Mouse (Mus musculus): ENCODE data around the gene Ptk7.
A peak's percentile ranks its signal among the peaks of the same experiment; 100 is the strongest.

DNA sequence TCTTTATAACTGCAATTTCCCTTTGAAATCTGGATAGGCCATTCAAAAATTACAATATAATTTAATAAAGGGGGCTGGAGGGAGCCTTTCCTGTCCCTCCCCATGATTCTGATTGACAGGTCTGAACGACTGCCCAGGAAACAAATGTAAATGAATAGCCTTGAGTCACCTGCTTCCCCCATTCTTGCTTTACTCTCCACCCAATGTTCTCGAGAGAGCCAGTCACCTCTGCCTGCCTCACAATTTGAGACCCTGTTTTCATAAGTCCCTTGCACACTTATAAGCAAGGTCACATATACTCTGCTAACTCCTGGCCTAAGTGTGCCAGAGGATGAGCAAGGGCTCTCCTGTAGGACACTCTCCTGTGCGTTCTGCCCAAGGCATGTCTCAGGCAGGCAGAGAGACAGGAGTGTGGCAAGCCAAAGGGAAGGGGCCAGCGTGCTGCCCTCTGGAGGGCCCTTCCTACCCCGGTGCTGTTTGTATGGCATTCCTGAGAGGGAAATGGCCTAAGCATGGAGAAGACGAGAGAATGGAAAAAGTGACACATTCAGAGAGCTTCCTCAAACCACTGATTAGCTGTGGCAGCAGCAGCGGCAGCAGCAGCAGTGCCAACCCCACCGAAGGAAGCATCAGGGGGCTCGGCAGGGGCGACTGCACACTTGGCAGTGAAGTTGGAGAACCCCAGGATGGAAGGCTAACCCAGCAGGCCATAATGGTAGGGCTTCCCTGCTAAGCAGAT lies 5.3 kb downstream of the Ptk7 start:
- TF ChIP-seq CTCF (IDR thresholded peaks at IDR 0.05; ENCODE audit: low read depth) (peak; percentile 50), EP300 (IDR thresholded peaks at IDR 0.05; ENCODE audit: low read depth) (no peak)

All from heart, postnatal 0 days (tissue).